Comparison of ENCODE assay signal across 8 mouse cellular contexts in genomic region chr11:120825289-120825863, GRCm38 (mm10). TPM values are rescaled to one million over a fixed set of nuclear protein-coding genes. Genes with fewer than 3 reads are reported as not detected.
A peak's percentile ranks its signal among the peaks of the same experiment; 100 is the strongest.
DNase-seq lines count a peak whose midpoint lies in the region; ATAC-seq and TF ChIP-seq lines count a peak whose summit lies in the region.

No protein-coding gene starts in this region.

- H3K4me2 ChIP-seq in heart, embryonic 14.5 days (ENCODE audit: low read length), result peak overlapping the region; percentile 87
- peak overlapping the region; percentile 93 for H3K4me2 ChIP-seq in forebrain, postnatal 0 days (ENCODE audit: low read depth)
- H3K4me2 ChIP-seq in liver, embryonic 13.5 days, result peak overlapping the region; percentile 98

- H3K36me3 ChIP-seq in heart, embryonic 14.5 days (ENCODE audit: control insufficient read depth, insufficient read depth, low read length), result peaks cover 17% of the 10 kb centered on the region
- peaks cover 16% of the 10 kb centered on the region for H3K36me3 ChIP-seq in forebrain, postnatal 0 days (ENCODE audit: insufficient read depth)
- peaks cover 23% of the 10 kb centered on the region for H3K36me3 ChIP-seq in liver, embryonic 13.5 days

- H3K4me3 ChIP-seq in heart, embryonic 14.5 days (ENCODE audit: control insufficient read depth in 1 of 2, insufficient read depth in 1 of 2, low read depth in 1 of 2, low read length in 2 of 2), result peak overlapping the region in 1 of 2 experiments; percentile 68; a peak in 2 of 4 replicates
- peak overlapping the region; percentile 75 for H3K4me3 ChIP-seq in forebrain, postnatal 0 days (ENCODE audit: low read depth, low read length)
- peak overlapping the region; percentile 75 for H3K4me3 ChIP-seq in liver, embryonic 13.5 days (replicated peaks)

- TF ChIP-seq CTCF in forebrain, postnatal 0 days (IDR thresholded peaks at IDR 0.05; ENCODE audit: low read depth), result no peak

- no peak for ATAC-seq in heart, embryonic 14.5 days (ENCODE audit: insufficient number of reproducible peaks, insufficient read depth, low FRiP score, low read depth)
- no peak for ATAC-seq in forebrain, postnatal 0 days
- ATAC-seq in liver, embryonic 13.5 days (ENCODE audit: low read depth), result no peak

- H3K4me1 ChIP-seq in heart, embryonic 14.5 days (ENCODE audit: control insufficient read depth in 2 of 2, insufficient read depth in 2 of 2, low read length in 2 of 2), result peaks cover 29 to 34% of the 10 kb centered on the region in 2 experiments
- H3K4me1 ChIP-seq in forebrain, postnatal 0 days (ENCODE audit: insufficient read depth), result peaks cover 25% of the 10 kb centered on the region
- H3K4me1 ChIP-seq in liver, embryonic 13.5 days (replicated peaks), result peaks cover 54% of the 10 kb centered on the region

- peak overlapping the region; percentile 93 to 94 for H3K27ac ChIP-seq in heart, embryonic 14.5 days (replicated peaks in 1 of 2; ENCODE audit: control insufficient read depth in 1 of 2, insufficient read depth in 1 of 2, low read depth in 2 of 2, low read length in 2 of 2)
- H3K27ac ChIP-seq in forebrain, postnatal 0 days (ENCODE audit: low read depth, low read length), result peak overlapping the region; percentile 99
- peak overlapping the region; percentile 77 for H3K27ac ChIP-seq in liver, embryonic 13.5 days

- 43% methylated on average over 4 of the region's 4 CpGs for WGBS in heart, embryonic 14.5 days
- WGBS in forebrain, postnatal 0 days, result 52% methylated on average over 4 of the region's 4 CpGs
- 64% methylated on average over 4 of the region's 4 CpGs for WGBS in liver, embryonic 13.5 days (ENCODE audit: insufficient replicate concordance)

- H3K9ac ChIP-seq in heart, embryonic 14.5 days (ENCODE audit: low read length), result peak overlapping the region; percentile 87
- H3K9ac ChIP-seq in forebrain, postnatal 0 days, result peak overlapping the region; percentile 88
- H3K9ac ChIP-seq in liver, embryonic 13.5 days, result peak overlapping the region; percentile 86

- no peaks in the 10 kb centered on the region for H3K9me3 ChIP-seq in heart, embryonic 14.5 days (ENCODE audit: control insufficient read depth, low read length)
- no peaks in the 10 kb centered on the region for H3K9me3 ChIP-seq in forebrain, postnatal 0 days (ENCODE audit: low read length)
- H3K9me3 ChIP-seq in liver, embryonic 13.5 days (replicated peaks), result no peaks in the 10 kb centered on the region

- no peak for DNase-seq in heart, adult 8-10 months (ENCODE audit: low spot score)
- DNase-seq in NIH3T3 (ENCODE audit: low read depth), result peak; percentile 34
- DNase-seq in forebrain, postnatal 0 days, result no peak
- no peak for DNase-seq in liver, embryonic 13.5 days
- peak; percentile 19 for DNase-seq in thymus, postnatal 25 days
- no peak for DNase-seq in ovary, postnatal 10 days (ENCODE audit: low spot score)
- no peak for DNase-seq in ovary, postnatal 36 days (ENCODE audit: low spot score)

- H3K27me3 ChIP-seq in heart, embryonic 14.5 days (ENCODE audit: control insufficient read depth, insufficient read depth, low read length), result no peaks in the 10 kb centered on the region
- no peaks in the 10 kb centered on the region for H3K27me3 ChIP-seq in forebrain, postnatal 0 days (ENCODE audit: insufficient read depth, low read length)
- no peaks in the 10 kb centered on the region for H3K27me3 ChIP-seq in liver, embryonic 13.5 days

RNA-seq across cellular contexts. Expression of gene Fasn, which starts 1.0 kb away (rescaled TPM):
- polyA plus RNA-seq in heart, embryonic 14.5 days (2014; fragmentation: Nextera tagmentation; extraction: Ambion mirVana), result 29.6 and 32.0 TPM in 2 replicates
- total RNA-seq in heart, adult 8-10 months (2022), result 10 to 100 TPM; 12.0 to 18.1 (median 14.9) TPM
- total RNA-seq in forebrain, postnatal 0 days (2014; rRNA removed), result 328 and 364 TPM in 2 replicates
- polyA plus RNA-seq in forebrain, postnatal 0 days (2015; fragmentation: Nextera tagmentation; extraction: Ambion mirVana), result 72.5 and 75.6 TPM in 2 replicates
- polyA plus RNA-seq in liver, embryonic 13.5 days (2015; fragmentation: Nextera tagmentation; extraction: Ambion mirVana), result 15.3 and 17.9 TPM in 2 replicates

RNA-seq across cellular contexts. Expression of gene Dus1l, which starts 29.2 kb away (rescaled TPM):
- 43.6 and 44.5 TPM in 2 replicates for polyA plus RNA-seq in heart, embryonic 14.5 days (2014; fragmentation: Nextera tagmentation; extraction: Ambion mirVana)
- 10 to 100 TPM; 25.9 to 32.7 (median 27.6) TPM for total RNA-seq in heart, adult 8-10 months (2022)
- 43.0 and 52.0 TPM in 2 replicates for total RNA-seq in forebrain, postnatal 0 days (2014; rRNA removed)
- 36.1 and 38.6 TPM in 2 replicates for polyA plus RNA-seq in forebrain, postnatal 0 days (2015; fragmentation: Nextera tagmentation; extraction: Ambion mirVana)
- 82.6 and 86.2 TPM in 2 replicates for polyA plus RNA-seq in liver, embryonic 13.5 days (2015; fragmentation: Nextera tagmentation; extraction: Ambion mirVana)

RNA-seq across cellular contexts. Expression of gene Gps1, which starts 41.3 kb away (rescaled TPM):
- 138 and 151 TPM in 2 replicates for polyA plus RNA-seq in heart, embryonic 14.5 days (2014; fragmentation: Nextera tagmentation; extraction: Ambion mirVana)
- total RNA-seq in heart, adult 8-10 months (2022), result 10 to 100 TPM; 56.3 to 63.8 (median 59.1) TPM
- total RNA-seq in forebrain, postnatal 0 days (2014; rRNA removed), result 228 and 240 TPM in 2 replicates
- 240 and 244 TPM in 2 replicates for polyA plus RNA-seq in forebrain, postnatal 0 days (2015; fragmentation: Nextera tagmentation; extraction: Ambion mirVana)
- 102 and 104 TPM in 2 replicates for polyA plus RNA-seq in liver, embryonic 13.5 days (2015; fragmentation: Nextera tagmentation; extraction: Ambion mirVana)

RNA-seq across cellular contexts. Expression of gene Rfng, which starts 41.4 kb away (rescaled TPM):
- 16.0 and 16.7 TPM in 2 replicates for polyA plus RNA-seq in heart, embryonic 14.5 days (2014; fragmentation: Nextera tagmentation; extraction: Ambion mirVana)
- 10 to 100 TPM; 10.1 to 11.3 (median 11.2) TPM for total RNA-seq in heart, adult 8-10 months (2022)
- total RNA-seq in forebrain, postnatal 0 days (2014; rRNA removed), result 61.9 and 82.8 TPM in 2 replicates
- polyA plus RNA-seq in forebrain, postnatal 0 days (2015; fragmentation: Nextera tagmentation; extraction: Ambion mirVana), result 114 and 125 TPM in 2 replicates
- 11.2 and 15.4 TPM in 2 replicates for polyA plus RNA-seq in liver, embryonic 13.5 days (2015; fragmentation: Nextera tagmentation; extraction: Ambion mirVana)

Comparison
In these comparisons a context has a peak if more than half of its experiments do, and no peak if none do; other contexts are left out.
1. DNase-seq: peak in NIH3T3 (single experiment) and thymus, postnatal 25 days (single experiment); none in heart, adult 8-10 months (single experiment), forebrain, postnatal 0 days (single experiment), liver, embryonic 13.5 days (single experiment), ovary, postnatal 10 days (single experiment) and ovary, postnatal 36 days (single experiment).
2. Peak in every context shown above with its lines, with median percentiles within 50 percentile points of each other: H3K27ac ChIP-seq, H3K4me2 ChIP-seq and H3K9ac ChIP-seq.